8 mouse cellular contexts compared by ENCODE assay signal in the genomic region with DNA sequence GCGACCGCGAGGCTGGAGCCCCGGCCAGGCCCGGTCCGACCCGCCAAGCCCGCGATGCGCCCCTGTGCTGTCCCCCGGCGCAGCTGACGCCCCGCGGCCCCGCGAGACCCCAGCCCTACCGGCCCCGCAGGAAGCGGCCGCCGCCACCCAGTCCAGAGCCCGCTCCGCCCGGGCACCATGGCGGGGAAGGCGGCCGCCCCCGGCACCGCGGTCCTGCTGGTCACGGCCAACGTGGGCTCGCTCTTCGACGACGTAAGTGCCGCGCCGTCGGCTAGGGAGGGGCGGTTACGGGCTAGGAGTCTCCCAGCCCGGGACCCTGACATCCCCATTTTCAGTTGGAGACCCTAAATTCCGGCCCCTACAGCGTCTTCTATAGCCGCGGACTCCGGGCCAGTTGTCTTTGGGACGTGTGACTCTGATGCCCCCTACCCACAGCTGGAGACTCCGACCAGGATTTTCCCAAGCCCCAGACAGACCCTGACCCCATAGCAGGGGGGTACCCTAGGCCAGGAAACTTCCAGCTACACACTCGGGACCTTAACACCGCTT. TPM values are rescaled to one million over a fixed set of nuclear protein-coding genes. Genes with fewer than 3 reads are reported as not detected.
DNase-seq lines count a peak whose midpoint lies in the region; ATAC-seq and TF ChIP-seq lines count a peak whose summit lies in the region.

No protein-coding gene starts in this region.

- whole genome bisulfite sequencing in embryonic facial prominence, embryonic 11.5 days = under 1% methylated on average over 53 of the region's 53 CpGs
- 1% methylated on average over 48 of the region's 53 CpGs for WGBS in macrophage (ENCODE audit: missing documents)

- H3K4me3 ChIP-seq in CH12.LX (replicated peaks in 1 of 3; ENCODE audit: low read depth in 2 of 3, low read length in 2 of 3, poor library complexity in 1 of 3) (peak overlapping the region; percentile 64 to 92 (median 77)), macrophage (ENCODE audit: inconsistent target) (peak overlapping the region; percentile 52)
- peak overlapping the region; percentile 84 for H3K4me3 ChIP-seq in embryonic facial prominence, embryonic 11.5 days (ENCODE audit: low read depth, low read length)

- H3K36me3 ChIP-seq in CH12.LX (replicated peaks in 1 of 2; ENCODE audit: control insufficient read depth in 1 of 2, insufficient read depth in 1 of 2, low read length in 1 of 2) = no peaks in the 10 kb centered on the region
- H3K36me3 ChIP-seq in embryonic facial prominence, embryonic 11.5 days (replicated peaks; ENCODE audit: control insufficient read depth, insufficient read depth, low read depth, low read length) = no peaks in the 10 kb centered on the region
- no peaks in the 10 kb centered on the region for H3K36me3 ChIP-seq in macrophage (ENCODE audit: inconsistent target)

- H3K4me1 ChIP-seq in CH12.LX (ENCODE audit: control insufficient read depth in 1 of 2, insufficient read depth in 2 of 2) = peaks cover 6 to 40% of the 10 kb centered on the region in 2 experiments
- no peaks in the 10 kb centered on the region for H3K4me1 ChIP-seq in embryonic facial prominence, embryonic 11.5 days (ENCODE audit: control insufficient read depth, insufficient read depth, low read length)

- no peak for TF ChIP-seq EP300 in CH12.LX (IDR thresholded peaks at IDR 0.05; ENCODE audit: low read length)

- peaks cover 6% of the 10 kb centered on the region for H3K27me3 ChIP-seq in CH12.LX (replicated peaks)
- no peaks in the 10 kb centered on the region for H3K27me3 ChIP-seq in embryonic facial prominence, embryonic 11.5 days (ENCODE audit: control insufficient read depth, insufficient read depth, low read length)

- in situ Hi-C loops in CH12.LX (cut with MboI; ENCODE audit: low pct_ligation_motif_present, low pct_unique_long_range_greater_than_20kb, low sequenced_read_pairs) = no loop called here

- ATAC-seq in frontal cortex, adult (ENCODE audit: low TSS enrichment) = peak; percentile 15; the same call in 1 of the 2 replicates
- ATAC-seq in embryonic facial prominence, embryonic 11.5 days (replicated peaks; ENCODE audit: insufficient number of reproducible peaks, low FRiP score, low TSS enrichment, low read depth) = peak; percentile 23

- H3K4me2 ChIP-seq in CH12.LX (ENCODE audit: insufficient read depth, low read depth, poor library complexity, severe bottlenecking) = peak overlapping the region; percentile 76
- H3K4me2 ChIP-seq in embryonic facial prominence, embryonic 11.5 days (ENCODE audit: low read depth, low read length) = peak overlapping the region; percentile 82

- no peaks in the 10 kb centered on the region for H3K9me3 ChIP-seq in CH12.LX (replicated peaks; ENCODE audit: low read length)
- no peaks in the 10 kb centered on the region for H3K9me3 ChIP-seq in embryonic facial prominence, embryonic 11.5 days (replicated peaks; ENCODE audit: control insufficient read depth, low read length)

- H3K79me2 ChIP-seq in CH12.LX (replicated peaks; ENCODE audit: control insufficient read depth, extremely low read depth, insufficient read depth, poor library complexity, severe bottlenecking) (no peaks in the 10 kb centered on the region), macrophage (ENCODE audit: inconsistent target) (peaks cover 49% of the 10 kb centered on the region; the same call in 1 of the 2 replicates)

- H3K27ac ChIP-seq in CH12.LX (ENCODE audit: insufficient read depth, low read depth) = no peak overlapping the region
- H3K27ac ChIP-seq in embryonic facial prominence, embryonic 11.5 days (replicated peaks; ENCODE audit: low read depth, low read length) = peak overlapping the region; percentile 41
- no peak overlapping the region for H3K27ac ChIP-seq in macrophage

- TF ChIP-seq RAD21 in CH12.LX (IDR thresholded peaks at IDR 0.05; ENCODE audit: low read depth, low read length) = no peak

- dilution Hi-C loops in CH12.LX (cut with MboI; ENCODE audit: extremely low pct_ligation_motif_present, extremely low pct_unique_long_range_greater_than_20kb, low sequenced_read_pairs) = no loop called here

- peak overlapping the region; percentile 91 for H3K9ac ChIP-seq in CH12.LX (ENCODE audit: insufficient read depth, low read depth)
- peak overlapping the region; percentile 91 for H3K9ac ChIP-seq in embryonic facial prominence, embryonic 11.5 days (replicated peaks; ENCODE audit: low read length)

- DNase-seq in frontal cortex, postnatal 25 days (ENCODE audit: low spot score in 2 of 2) = no peak
- DNase-seq in CH12.LX (ENCODE audit: extremely low read depth) = no peak
- DNase-seq in embryonic facial prominence, embryonic 11.5 days (ENCODE audit: low spot score) = peak; percentile 56
- peak; percentile 53 for DNase-seq in induced T-regulatory cell, adult 2 months (ENCODE audit: low read depth)
- DNase-seq in thymus, adult 18-20 months = no peak
- no peak for DNase-seq in gastrocnemius, postnatal 25 days

- TF ChIP-seq POLR2A in CH12.LX (IDR thresholded peaks at IDR 0.05; ENCODE audit: low read depth, low read length) = no peak

- TF ChIP-seq CTCF in CH12.LX (conservative IDR thresholded peaks at IDR 0.05 in 1 of 2, IDR thresholded peaks at IDR 0.05 in 1 of 2; ENCODE audit: low read depth in 2 of 2, low read length in 2 of 2) = no peak

TF ChIP-seq in CH12.LX, 34 proteins besides CTCF, POLR2A, EP300 and RAD21:
- no peak for TF ChIP-seq SIN3A (IDR thresholded peaks at IDR 0.05; ENCODE audit: low read length)
- no peak; the same call in 1 of the 2 replicates for TF ChIP-seq MAX (IDR thresholded peaks at IDR 0.05; ENCODE audit: low read length)
- TF ChIP-seq ELF1 (IDR thresholded peaks at IDR 0.05; ENCODE audit: low read depth, low read length) = no peak
- TF ChIP-seq CHD1 (IDR thresholded peaks at IDR 0.05; ENCODE audit: low read depth, low read length) = no peak
- TF ChIP-seq CHD2 (IDR thresholded peaks at IDR 0.05; ENCODE audit: low read length) = no peak
- TF ChIP-seq TCF12 (IDR thresholded peaks at IDR 0.05; ENCODE audit: low read depth, low read length) = no peak
- no peak for TF ChIP-seq POLR2AphosphoS2 (IDR thresholded peaks at IDR 0.05; ENCODE audit: low read depth, low read length)
- TF ChIP-seq ZKSCAN1 (IDR thresholded peaks at IDR 0.05; ENCODE audit: borderline replicate concordance, low read depth, low read length) = no peak
- no peak for TF ChIP-seq MYC (IDR thresholded peaks at IDR 0.05; ENCODE audit: low read depth, low read length)
- TF ChIP-seq ZNF384 (IDR thresholded peaks at IDR 0.05; ENCODE audit: low read depth, low read length) = no peak
- no peak for TF ChIP-seq UBTF (IDR thresholded peaks at IDR 0.05; ENCODE audit: low read depth, low read length)
- TF ChIP-seq JUND (conservative IDR thresholded peaks at IDR 0.05; ENCODE audit: low read depth, low read length) = no peak
- no peak for TF ChIP-seq NRF1 (IDR thresholded peaks at IDR 0.05; ENCODE audit: low read depth, low read length)
- TF ChIP-seq KAT2A (IDR thresholded peaks at IDR 0.05; ENCODE audit: insufficient replicate concordance, low read length) = no peak

RNA-seq across cellular contexts. Expression of a gene that starts 0.4 kb away (rescaled TPM):
- total RNA-seq in CH12.LX (2012; rRNA removed) (2.7 and 3.0 TPM in 2 replicates), CH12.LX (2014; rRNA removed) (1.7 and 1.8 TPM in 2 replicates)
- polyA plus RNA-seq in CH12.LX (2012; ENCODE audit: insufficient read length, low read depth) (5.4 and 6.9 TPM in 2 replicates), macrophage (2018) (9.4 to 13.1 TPM (median 11.2 TPM) in 3 replicates)
- polyA plus RNA-seq in embryonic facial prominence, embryonic 11.5 days (2014; fragmentation: Nextera tagmentation; extraction: Ambion mirVana) = 26.1 and 28.4 TPM in 2 replicates
- 10 to 100 TPM; 15.3 to 61.2 (median 26.2) TPM for total RNA-seq in macrophage (2018; cell fraction: chromatin; rRNA removed)
- 10 to 100 TPM in 14 of 26 experiments, 1 to 10 TPM in 12; 6.9 to 17.2 (median 12.1) TPM for total RNA-seq in macrophage (2018; cell fraction: cytosol; rRNA removed)
- total RNA-seq in macrophage (2018; cell fraction: nucleus; rRNA removed) = 10 to 100 TPM in 24 of 26 experiments, 1 to 10 TPM in 2; 9.0 to 41.2 (median 20.1) TPM
- 10 to 100 TPM; 59.6 to 69.6 TPM for total RNA-seq in gastrocnemius, postnatal 25 days (2021)

Comparison
In these comparisons a context has a peak if more than half of its experiments do, and no peak if none do; other contexts are left out.
1. DNase-seq: peak in embryonic facial prominence, embryonic 11.5 days (single experiment) and induced T-regulatory cell, adult 2 months (single experiment); none in frontal cortex, postnatal 25 days (0 of 2), CH12.LX (single experiment), thymus, adult 18-20 months (0 of 2) and gastrocnemius, postnatal 25 days (single experiment).
2. Peak in every context shown above with its lines, with median percentiles within 50 percentile points of each other: H3K4me3 ChIP-seq.